ENCODE assay signal across 26 mouse cellular contexts in the genomic region with DNA sequence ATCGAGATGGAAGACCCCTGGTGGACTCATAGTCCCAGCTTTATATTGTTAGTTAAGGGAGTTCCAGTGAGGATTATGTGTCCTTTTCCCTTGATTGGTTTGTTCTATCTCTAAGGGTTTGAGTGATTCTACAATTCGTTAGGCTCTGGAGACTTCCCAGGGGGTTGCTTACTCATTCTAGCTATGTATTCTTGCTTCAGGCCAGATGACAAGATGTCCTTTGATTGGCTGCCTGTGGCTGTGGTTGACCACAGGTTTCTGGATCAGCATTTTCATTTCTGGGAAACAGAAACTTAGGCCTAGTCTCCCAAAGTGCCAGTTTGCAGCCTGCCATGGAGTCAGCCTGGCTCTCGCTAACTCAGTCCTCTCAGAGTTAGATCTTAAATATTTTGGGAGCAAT.
A peak's percentile ranks its signal among the peaks of the same experiment; 100 is the strongest.
DNase-seq lines count a peak whose midpoint lies in the region; TF ChIP-seq lines count a peak whose summit lies in the region.
"Had no signal": no experiment of that assay in that cellular context is flagged by ENCODE, and none has a peak within 500 bp of the region (broad histone marks: within the 10 kb centered on the region; RNA-seq: fewer than 3 reads in every experiment).

No protein-coding gene starts in this region.

- no peaks in the 10 kb centered on the region for H3K4me1 ChIP-seq in embryonic fibroblast, embryonic 13.5 days (ENCODE audit: control insufficient read depth, insufficient read depth, low read length)
- H3K4me1 ChIP-seq: embryonic facial prominence, embryonic 12.5 days; embryonic facial prominence, embryonic 15.5 days; forebrain, embryonic 10.5 days; forebrain, embryonic 13.5 days; heart, embryonic 12.5 days; heart, embryonic 15.5 days had no signal

- no peak for TF ChIP-seq POLR2A in embryonic fibroblast, embryonic 13.5 days (IDR thresholded peaks at IDR 0.05; ENCODE audit: low read depth, low read length)

- peak overlapping the region; percentile 89 for H3K27ac ChIP-seq in embryonic fibroblast, embryonic 13.5 days (ENCODE audit: insufficient read depth, low read length)
- H3K27ac ChIP-seq: embryonic facial prominence, embryonic 12.5 days; embryonic facial prominence, embryonic 15.5 days; forebrain, embryonic 10.5 days; forebrain, embryonic 13.5 days; heart, embryonic 15.5 days; hindbrain, embryonic 14.5 days; hindbrain, postnatal 0 days had no signal

- DNase-seq in 3T3-L1 (ENCODE audit: low read depth, low spot score) (peak; percentile 96), NIH3T3 (ENCODE audit: low read depth) (peak; percentile 86), liver (no peak)
- DNase-seq in heart, postnatal 4 days: no peak
- no peak for DNase-seq in gastrocnemius, postnatal 10 days
- DNase-seq in kidney, adult 9 months: no peak
- DNase-seq: adrenal gland, adult 2 months; adrenal gland, postnatal 14 days; cerebellum, adult 11 months; cerebellum, adult 2 months; cerebellum, adult 9-11 months; cerebellum, postnatal 25 days; gastrocnemius, postnatal 14 days; heart, adult 18-20 months; heart, postnatal 10 days; heart, postnatal 36 days had no signal

- no peak for TF ChIP-seq CTCF in embryonic fibroblast, embryonic 13.5 days (IDR thresholded peaks at IDR 0.05; ENCODE audit: borderline replicate concordance, insufficient read depth, low read length)

- no peak overlapping the region for H3K4me3 ChIP-seq in embryonic fibroblast, embryonic 13.5 days (ENCODE audit: insufficient read depth, low read length)
- H3K4me3 ChIP-seq: embryonic facial prominence, embryonic 12.5 days; embryonic facial prominence, embryonic 15.5 days; erythroblast, embryonic 14.5 days; forebrain, embryonic 10.5 days; forebrain, embryonic 13.5 days; heart, embryonic 12.5 days; heart, embryonic 15.5 days had no signal

Comparison
In these comparisons a context has a peak if more than half of its experiments do, and no peak if none do; other contexts are left out.
1. DNase-seq: peak in 3T3-L1 (single experiment) and NIH3T3 (single experiment); none in heart, postnatal 4 days (single experiment), gastrocnemius, postnatal 10 days (single experiment), liver (single experiment) and kidney, adult 9 months (single experiment).